Mouse (Mus musculus): Measurements from ENCODE around the gene Gpbp1.

DNA sequence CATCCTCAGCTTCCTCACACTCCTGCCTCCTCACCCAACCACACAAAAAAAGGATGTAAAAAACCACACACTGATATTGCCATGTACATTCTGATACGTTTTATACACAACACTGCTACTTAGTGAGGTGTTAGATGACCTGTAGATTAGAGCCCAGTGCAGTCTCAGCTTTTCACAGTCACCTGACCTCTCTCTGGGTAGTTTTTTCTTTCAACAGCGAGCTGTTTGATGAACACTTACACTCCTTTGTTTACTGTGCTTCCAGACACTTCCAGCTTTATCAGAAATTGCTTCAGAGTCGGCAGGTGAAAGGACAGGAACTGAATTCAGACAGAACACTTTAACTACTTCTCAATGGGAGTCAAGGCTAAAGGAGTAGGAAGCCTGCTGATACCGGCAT, 30.5 kb upstream of the Gpbp1 start:
- TF ChIP-seq CTCF (conservative IDR thresholded peaks at IDR 0.05; ENCODE audit: low read length), result no peak
- no peak for TF ChIP-seq POU5F1 (IDR thresholded peaks at IDR 0.05; ENCODE audit: borderline replicate concordance, low read length)
